Mouse (Mus musculus): ENCODE data around the gene Lyl1. TPM values are rescaled to one million over a fixed set of nuclear protein-coding genes. Genes with fewer than 3 reads are reported as not detected.

Lyl1 gene
- total RNA-seq, 2 experiments from 2014 or later = 3.1 to 4.4 TPM

GRCm38 (mm10) chr8:84703466-84704249 is 2.4 kb downstream of the Lyl1 start:
- DNase-seq = peak in 1 of 2 experiments; percentile 38

GRCm38 (mm10) chr8:84704356-84704755 is 3.1 kb downstream of the Lyl1 start:
- peak; percentile 88 to 91 for DNase-seq

GRCm38 (mm10) chr8:84704867-84705831 is 3.9 kb downstream of the Lyl1 start:
- peak; percentile 59 to 65 for DNase-seq

GRCm38 (mm10) chr8:84705960-84706359 is 4.7 kb downstream of the Lyl1 start:
- DNase-seq = no peak

- DNase-seq = peak; percentile 70 to 71
These were observed 5.5 kb downstream of the Lyl1 start for GRCm38 (mm10) chr8:84706610-84707266.

GRCm38 (mm10) chr8:84707267-84707883 is 6.1 kb downstream of the Lyl1 start:
- peak in 1 of 2 experiments; percentile 80 for DNase-seq

- peak in 1 of 2 experiments; percentile 56 for DNase-seq
These were observed 6.8 kb downstream of the Lyl1 start for GRCm38 (mm10) chr8:84708071-84708541.

- DNase-seq = peak; percentile 90 to 92
These were observed 7.7 kb downstream of the Lyl1 start for GRCm38 (mm10) chr8:84708774-84709475.

- no peak for DNase-seq
These were observed 8.7 kb downstream of the Lyl1 start for GRCm38 (mm10) chr8:84709931-84710330.

GRCm38 (mm10) chr8:84711312-84711711 is 10.1 kb downstream of the Lyl1 start:
- no peak for DNase-seq

GRCm38 (mm10) chr8:84711933-84712758 is 10.9 kb downstream of the Lyl1 start:
- peak; percentile 74 to 79 for DNase-seq

GRCm38 (mm10) chr8:84712759-84713120 is 11.5 kb downstream of the Lyl1 start:
- no peak for DNase-seq

GRCm38 (mm10) chr8:84713381-84713780 is 12.1 kb downstream of the Lyl1 start:
- no peak for DNase-seq

GRCm38 (mm10) chr8:84714161-84714560 is 12.9 kb downstream of the Lyl1 start:
- DNase-seq = no peak

GRCm38 (mm10) chr8:84715893-84716468 is 14.7 kb downstream of the Lyl1 start:
- no peak for DNase-seq

GRCm38 (mm10) chr8:84716790-84717189 is 15.5 kb downstream of the Lyl1 start:
- no peak for DNase-seq

- no peak for DNase-seq
These were observed 17.2 kb downstream of the Lyl1 start for GRCm38 (mm10) chr8:84718476-84718875.

GRCm38 (mm10) chr8:84718959-84719690 is 17.9 kb downstream of the Lyl1 start:
- DNase-seq = no peak

GRCm38 (mm10) chr8:84722530-84722849 is 21.2 kb downstream of the Lyl1 start:
- DNase-seq = no peak

Measured in heart, adult 18-20 months (tissue).